Mouse (Mus musculus) kidney, adult 11 months (tissue): ENCODE measurements at regions not wholly inside any gene's neighbourhood (a gene's known extent, or its start where the extent isn't known, plus 50 kb on each side); places are given as distances from the start of the nearest gene placed in this dataset.
"Not testable (repeated sequence)": the region's sequence is repeated elsewhere in the genome, so short reads cannot be mapped to it uniquely, and the experiment has no call there.

Source experiments
- DNase-seq: peaks from one replicate; pipeline ENCODE4 v3.0.0; 2022

DNA sequence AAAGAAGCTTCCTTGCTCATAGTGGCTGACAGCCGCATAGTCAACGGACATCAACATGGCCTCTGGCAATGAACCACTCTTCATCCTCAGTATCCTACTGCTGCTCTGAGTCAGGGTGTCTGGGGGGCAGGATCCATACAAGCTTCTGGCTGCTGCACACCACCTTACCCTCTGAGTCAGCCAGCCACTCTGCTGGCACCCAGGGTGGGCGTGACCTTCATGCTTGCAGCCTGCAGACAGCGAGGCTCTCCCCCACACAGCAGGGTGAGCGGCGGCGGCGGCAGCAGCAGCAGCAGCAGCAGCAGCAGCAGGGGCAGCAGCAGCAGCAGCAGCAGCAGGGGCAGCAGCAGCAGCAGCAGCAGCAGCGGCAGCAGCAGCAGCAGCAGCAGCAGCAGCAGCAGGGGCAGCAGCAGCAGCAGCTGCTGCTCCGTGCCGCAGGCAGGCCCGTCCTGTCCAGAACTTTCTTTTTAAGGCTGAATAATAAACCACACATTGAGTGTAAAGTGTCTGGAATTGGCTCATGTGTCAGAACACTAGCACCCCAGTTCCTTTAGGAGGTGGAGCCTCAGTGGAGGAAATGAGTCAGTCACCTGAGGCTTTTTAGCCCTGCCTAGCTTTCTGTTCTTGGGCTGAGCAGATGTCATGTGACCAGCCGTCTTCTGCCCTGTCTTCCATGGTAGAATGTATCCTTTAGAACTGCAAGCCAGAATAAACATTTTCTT lies 186.3 kb downstream of the 1810013L24Rik start:
- DNase-seq = no peak

DNA sequence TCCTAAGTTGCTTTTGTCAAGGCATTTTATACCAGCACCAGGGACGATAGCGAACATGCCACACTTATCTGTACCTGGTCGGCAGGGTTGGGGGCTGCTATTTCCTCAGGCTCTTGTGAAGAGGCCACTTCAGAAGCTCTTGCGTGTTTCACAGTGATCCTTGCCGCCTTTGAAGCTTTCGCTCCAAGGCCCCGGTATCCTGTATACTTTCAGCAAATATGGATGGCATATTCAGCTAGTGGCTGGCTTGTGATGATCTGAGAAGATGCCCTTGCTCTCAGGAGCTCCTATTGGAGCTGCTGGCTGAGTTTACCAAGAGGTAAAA lies 186.8 kb downstream of the 1810013L24Rik start:
- DNase-seq = no peak

DNA sequence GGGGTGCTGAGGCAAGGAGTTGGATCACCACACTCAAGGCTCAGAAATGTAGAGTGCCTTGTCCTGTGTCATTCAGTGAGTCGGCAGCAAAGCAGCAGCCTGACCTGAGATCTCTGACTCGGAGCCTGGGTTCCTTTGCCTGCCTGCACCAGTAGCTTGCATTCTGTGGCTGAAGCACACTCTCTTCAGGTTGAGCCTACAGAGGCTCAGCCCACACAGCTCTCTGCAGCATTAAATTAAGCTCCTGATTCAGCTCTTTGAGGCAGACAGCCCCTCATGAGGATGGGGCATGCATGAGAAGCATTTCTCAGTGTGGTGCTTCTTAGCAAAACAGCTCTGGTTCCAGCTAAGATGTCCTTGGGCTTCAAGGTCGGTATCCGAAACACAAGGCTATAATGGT lies 200.8 kb downstream of the 1810013L24Rik start:
- no peak for DNase-seq

DNA sequence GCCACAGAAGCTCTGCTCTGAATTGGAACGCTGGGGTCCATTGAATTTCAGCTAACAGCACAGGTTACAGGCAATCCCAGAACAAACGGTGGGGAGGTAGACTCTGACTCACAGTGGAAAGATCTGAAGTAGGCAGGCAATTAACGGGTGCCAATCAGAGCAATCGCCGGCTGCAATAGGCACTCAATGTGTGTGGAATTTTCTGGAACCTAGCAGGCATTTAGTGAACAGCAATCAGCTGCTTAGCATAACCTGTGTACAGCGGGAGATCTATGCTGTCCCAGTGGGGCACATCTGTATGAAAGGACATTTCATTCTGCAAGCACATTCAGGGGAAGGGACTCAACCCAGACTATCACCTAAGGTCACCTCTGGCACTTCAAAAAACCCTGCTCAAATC lies 213.4 kb downstream of the 1810013L24Rik start:
- DNase-seq = no peak

DNA sequence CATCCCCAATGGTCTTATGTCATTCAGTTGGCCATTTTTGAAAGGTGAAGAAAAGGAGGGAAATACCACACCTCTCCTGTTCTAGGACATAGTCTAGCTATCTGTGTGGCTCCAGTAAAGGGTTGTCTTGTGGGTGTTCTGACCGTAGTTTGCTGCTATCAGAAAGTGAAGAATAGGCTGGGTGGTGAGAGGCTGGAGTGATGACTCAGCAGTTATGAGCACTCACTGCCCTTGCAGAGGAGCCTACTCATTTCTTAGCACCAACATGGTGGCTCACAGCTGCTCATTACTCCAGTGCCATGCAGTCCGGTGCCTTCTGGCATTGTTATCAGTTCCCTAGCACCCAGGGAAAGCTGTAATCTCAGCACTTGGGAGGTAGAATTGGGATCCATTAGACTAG lies 217.0 kb downstream of the 1810013L24Rik start:
- no peak for DNase-seq

DNA sequence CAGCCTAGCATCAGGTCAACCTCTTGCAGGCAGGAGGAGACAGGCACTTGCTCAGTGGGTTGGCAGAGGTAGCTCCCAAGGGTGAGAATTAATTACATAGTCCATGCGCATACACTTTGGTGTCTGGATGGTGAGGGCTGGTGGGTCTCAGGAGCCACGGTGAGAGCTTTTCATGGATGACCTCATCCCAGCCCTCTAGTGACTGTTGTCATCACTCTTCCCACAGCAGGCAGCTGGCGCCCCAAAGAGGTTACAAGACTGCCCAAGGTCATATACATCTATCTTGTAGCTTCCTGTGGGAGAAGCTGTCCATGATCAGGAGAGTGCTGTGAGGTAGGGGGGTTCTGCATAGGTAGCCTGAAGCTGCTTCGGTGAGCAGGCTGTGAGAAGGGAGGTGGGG lies 224.5 kb downstream of the 1810013L24Rik start:
- no peak for DNase-seq

DNA sequence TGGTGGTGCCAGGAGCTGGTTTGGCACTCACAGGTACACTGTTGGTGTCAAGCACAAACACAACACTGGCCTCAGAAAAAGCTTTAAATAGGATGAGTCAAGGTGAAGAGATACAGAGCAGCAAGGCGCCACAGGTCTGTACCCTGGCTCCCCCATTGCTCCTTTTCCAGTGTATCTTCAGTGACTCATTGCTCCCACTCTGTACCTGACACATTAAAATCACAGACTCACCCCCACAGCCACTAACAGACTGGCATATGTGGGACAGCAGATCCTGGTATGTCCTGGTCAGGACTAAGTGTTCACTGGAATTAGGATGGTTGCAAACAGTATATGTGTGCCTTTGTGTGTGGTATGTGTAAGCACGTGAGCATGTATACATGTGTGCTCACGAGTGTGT lies 226.5 kb downstream of the 1810013L24Rik start:
- DNase-seq = no peak

DNA sequence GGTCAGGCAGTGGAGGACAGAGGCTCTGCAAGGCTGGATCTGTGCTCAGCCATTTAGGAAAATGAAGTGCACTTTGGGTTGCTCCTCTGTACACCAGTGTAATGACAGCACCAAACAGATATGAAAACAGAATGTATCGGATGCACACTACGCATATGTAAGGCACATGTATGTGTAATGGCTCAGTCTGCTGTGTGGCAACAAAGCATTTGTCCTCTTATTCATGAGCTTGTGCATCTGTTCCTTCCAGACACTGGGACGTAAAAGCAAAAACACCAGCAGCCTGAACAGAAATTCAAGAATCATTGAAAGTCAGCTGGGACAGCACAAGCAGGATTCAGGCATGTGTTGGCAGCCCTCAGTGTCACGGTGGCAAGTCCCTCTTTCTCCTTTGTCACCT lies 241.6 kb downstream of the 1810013L24Rik start:
- DNase-seq = no peak

DNA sequence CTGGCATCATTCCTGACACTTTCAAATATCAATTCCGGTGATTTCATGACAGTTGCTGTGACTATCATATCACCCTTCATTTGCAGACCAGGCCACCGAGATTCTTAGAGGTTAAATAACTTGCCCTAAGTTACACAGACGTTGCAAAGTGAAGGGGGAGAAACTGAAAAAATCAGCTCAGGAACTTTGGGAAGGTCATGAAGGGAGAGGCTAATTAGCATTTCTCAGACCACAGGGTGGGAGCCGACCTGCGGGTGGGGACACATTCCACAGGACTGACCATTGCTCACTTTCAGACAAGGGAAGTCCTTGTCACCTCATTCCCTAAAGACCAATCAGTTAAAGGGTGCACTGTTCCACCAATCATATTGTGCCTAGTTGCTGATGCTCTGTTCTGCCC lies 242.1 kb downstream of the 1810013L24Rik start:
- DNase-seq = not testable (repeated sequence)

DNA sequence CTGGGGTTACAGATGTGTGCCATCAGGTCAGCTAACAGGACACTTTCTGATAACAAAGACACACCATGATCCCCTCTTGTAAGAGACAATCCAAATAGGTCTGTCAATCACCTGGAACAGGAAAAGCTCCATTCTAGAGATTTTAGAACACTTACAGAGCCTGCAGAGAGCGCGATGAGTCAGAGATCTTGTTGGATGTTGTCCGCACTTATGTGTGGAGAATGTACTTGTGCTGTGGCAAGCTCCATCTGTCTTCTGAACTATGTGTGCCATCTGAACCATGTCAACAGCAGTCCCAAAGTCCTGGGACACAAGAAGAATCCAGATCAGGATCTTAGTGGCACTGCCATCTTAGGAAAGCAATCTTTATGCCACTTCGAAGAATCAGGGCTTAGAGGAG lies 244.4 kb downstream of the 1810013L24Rik start:
- no peak for DNase-seq

DNA sequence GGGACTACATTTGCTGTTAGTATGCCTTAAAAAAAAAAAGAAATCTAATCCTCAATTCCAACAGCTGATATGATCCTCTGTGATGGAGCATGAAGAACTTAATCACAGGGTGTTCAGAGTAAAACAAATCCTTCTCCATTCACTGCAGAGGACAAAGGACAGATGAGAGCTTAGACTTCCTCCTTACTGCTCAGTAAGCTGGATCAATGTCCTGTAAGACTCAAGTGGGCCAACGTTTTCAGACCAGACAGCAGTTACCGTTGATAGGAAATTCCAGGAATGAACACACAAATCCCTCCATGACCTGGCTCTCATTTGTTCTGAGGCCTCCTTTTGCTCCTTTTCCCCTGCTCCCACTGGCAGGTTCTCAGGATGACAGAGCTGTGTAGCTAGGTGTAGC lies 247.6 kb downstream of the 1810013L24Rik start:
- DNase-seq = no peak

DNA sequence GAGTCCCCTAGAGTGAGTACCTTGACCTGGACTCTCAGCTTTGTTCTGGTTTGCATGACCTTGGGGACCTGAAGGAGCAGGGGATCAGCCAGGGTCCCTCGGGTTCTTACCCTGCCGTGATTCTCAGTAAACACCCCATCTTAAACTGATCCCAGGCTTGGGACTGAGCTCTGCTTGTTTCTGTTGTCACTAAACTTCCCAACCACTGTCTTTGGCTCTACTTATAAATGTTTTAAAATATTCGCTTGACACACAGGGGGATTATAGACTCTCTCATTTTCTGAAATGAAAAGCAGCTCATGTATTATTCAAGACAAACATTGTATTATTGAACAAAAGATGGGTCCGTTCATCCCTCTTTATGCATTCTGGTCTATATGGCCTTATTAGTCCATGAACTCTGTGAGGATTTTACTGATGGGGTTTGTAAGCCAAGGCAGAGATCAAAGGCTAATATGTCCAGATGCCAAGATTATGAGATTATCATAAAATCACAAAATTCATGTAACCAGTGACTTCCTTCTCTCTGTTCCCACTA lies 248.6 kb downstream of the 1810013L24Rik start:
- no peak for DNase-seq

DNA sequence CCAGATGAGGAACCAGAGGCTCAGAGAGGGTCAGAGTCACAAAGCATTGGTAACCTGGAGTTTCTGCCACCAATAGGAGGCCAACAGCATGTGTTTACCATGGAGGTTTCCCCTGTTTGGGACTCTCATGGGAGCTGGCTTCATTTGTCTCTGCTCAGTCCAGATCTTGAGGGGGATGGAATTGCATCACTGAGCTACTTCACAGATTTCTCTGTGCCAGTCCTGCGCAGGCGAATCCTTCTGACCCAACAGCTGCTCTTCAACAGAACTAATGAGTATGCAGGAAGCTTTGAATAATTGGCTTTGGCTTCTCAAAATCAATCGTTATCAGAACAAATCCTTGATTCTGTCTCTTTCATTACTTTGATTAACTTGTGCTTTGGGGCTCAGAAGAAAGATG lies 253.1 kb downstream of the 1810013L24Rik start:
- no peak for DNase-seq

DNA sequence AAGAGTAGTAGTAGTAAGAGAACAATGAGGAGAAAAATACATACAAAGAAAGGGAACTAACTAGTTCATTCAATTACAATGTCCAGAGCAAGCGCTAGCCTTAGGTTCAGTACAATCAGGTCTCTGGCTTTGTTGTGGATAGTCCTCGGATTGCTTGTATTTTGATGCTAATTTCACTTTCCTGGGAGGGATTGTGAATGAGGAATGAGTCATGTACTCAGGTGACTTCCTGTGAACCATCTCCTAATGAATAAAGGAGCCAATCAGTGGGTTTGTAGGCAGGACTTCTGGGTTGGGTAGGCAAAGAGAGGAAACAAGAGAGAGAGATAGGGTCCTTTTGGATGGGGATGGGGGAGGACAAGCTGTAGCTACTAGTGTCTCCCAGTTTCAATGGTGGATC lies 253.8 kb downstream of the 1810013L24Rik start:
- no peak for DNase-seq

DNA sequence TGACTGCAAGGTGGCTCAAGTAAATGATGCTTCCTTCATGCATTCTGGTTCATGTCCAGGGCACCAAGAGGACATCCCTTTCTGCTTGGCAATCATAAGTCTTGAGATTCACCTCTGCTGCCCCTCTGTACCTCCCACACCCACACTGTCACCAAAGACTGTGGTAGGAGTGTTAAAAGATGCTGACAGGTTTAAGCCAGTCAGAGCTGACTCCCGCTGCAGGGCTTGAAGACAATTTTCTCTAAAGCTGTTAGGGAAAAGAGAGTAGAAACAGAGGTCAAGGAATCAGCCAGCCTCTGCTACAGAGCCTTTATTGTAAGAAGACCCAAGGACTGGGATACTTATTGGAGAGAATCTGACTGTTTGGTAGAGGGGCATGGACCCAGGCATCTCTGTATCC lies 254.7 kb downstream of the 1810013L24Rik start:
- no peak for DNase-seq

DNA sequence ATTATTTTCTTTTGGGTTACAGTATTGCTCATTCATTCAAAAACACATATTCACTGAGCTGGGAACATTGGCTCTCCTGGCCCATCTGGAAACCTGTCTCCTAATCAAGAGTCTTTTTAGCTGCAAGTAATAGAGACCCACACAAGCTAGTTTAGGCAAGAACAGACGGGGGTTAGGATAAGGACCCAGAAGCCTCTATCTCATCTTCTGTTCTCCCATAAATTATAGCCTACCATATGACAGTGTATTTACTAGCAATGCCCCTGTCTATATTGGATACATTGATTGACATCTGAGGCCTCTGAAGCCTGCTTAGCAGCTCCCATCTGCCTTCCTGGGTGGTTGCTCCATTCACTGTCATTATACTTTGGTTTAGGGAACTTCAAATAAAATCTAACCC lies 255.2 kb downstream of the 1810013L24Rik start:
- DNase-seq = no peak

DNA sequence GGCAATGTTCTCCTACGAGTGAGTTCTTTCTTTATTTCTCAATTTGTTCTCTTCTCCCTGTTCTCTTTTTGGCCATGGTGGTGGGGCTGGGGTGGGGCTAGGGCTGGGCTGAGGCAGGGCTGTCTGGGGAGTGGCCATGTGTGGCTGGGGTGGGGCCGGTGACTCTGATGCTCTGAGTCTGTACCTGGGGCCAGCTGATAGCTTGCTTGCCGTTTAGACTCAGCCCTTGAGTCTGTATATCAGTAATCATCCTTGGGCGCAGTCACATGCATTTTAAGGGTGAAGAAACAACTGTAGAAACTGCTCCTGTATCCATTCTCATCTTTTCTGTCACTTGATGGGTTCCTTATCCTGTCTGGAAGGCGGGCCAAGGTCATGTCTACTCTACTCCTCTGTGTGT lies 256.1 kb downstream of the 1810013L24Rik start:
- DNase-seq = no peak

DNA sequence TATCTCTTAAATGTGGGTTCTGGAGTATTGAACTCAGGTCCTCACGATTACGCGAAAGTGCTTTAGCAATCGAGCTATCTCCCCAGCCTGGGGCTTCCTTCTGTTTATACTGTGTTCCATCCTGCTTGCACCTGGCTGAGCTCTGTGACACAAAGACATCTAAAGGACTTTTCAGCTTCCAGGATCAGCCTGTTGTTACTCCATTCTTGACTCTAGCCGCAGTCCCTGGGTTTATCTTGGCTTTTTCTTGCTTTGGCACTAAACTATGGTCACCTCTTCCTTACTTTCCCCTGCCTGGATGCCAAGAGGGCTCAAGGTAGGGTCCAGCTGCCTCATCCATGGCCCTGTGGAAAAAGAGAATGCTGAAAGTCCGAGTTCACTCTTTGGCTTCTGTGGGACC lies 261.9 kb downstream of the 1810013L24Rik start:
- DNase-seq = no peak

DNA sequence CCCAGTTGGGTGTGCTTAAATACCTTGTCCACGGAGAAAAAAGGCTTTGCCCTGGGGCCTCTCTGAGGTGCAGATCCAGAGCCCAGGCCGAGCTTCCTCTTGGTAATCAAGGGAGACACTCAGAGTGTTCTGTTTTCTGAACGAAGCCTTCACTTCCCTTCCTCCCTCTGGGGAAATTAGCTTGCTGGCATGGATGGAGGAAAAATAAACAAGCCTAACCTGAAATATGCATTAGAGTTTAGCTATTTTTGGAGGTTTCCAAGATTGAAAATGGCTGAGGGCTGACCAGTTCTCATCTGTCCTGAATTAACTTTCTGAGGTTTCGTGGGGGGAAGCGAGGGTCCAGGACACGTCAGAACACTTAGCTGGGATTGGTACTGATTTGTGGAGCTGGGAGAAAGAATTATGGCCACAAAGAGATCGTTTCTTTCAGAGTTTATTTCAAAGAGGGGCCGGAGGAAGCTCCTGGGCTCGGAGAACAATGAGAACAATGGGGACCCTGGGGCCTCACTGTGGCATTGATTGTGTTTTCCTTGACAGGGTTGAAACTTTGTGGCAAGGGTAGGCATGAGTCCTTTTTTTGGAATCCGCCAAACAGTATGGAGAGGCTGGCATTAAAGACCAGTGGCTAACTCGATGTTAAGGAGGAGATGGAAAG lies 262.4 kb downstream of the 1810013L24Rik start:
- no peak for DNase-seq

DNA sequence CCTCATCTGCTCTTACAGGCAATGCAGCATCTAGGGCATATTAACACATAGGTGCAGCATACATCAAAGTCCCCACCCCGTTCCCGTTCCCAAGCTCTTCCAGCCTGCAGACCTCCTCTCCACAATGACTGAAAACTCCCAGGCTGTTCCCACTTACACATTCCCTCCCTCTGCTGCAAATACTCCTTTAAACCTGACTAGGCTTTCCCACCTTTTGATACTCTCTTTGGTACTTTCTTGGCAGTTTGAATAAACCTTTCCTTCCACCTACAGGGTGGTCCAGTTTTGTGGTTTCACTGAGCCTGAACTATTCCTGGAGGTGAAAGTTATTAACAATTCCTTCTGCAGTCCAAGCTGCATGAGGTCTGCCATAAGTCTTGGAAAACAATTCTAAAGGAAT lies 263.7 kb downstream of the 1810013L24Rik start:
- no peak for DNase-seq

DNA sequence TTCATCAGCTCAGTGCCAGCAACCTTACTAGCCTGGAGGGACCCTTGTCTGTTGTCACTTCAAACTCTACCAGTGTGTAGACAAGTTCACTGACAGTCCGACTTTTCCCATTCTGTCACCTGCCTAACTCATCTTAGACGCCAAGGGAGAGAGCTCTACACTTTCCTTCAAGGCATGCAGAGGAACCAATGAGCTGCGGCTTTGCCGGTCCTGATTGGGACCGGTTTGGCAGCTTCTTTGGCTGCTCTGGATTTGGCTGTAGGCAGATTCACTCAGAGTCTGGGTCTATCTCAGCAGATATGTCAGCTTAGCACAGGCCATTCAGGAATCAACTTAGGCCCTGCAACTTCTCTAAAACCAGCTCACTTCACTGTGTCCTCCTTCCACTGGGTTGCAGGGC lies 264.3 kb downstream of the 1810013L24Rik start:
- DNase-seq = no peak

DNA sequence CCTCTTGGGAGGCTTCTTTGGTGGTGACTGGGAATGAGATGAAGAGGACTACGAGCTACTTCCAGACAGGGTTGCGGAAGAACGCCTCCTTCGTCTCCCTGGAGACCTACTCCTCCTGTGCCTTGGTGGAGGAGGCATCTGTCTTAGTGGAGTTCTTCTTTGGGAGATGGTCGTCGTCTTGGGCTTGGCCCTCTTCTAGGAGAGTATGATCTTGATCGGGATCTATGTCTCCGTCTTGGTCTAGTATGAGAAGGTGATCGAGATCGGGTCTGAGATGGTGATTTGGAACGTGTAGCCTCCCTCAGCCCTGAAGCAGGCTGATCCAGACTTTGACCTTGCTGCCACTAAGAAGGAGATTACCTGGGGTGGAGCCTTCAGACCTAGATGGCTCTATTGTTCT lies 276.3 kb downstream of the 1810013L24Rik start:
- no peak for DNase-seq

DNA sequence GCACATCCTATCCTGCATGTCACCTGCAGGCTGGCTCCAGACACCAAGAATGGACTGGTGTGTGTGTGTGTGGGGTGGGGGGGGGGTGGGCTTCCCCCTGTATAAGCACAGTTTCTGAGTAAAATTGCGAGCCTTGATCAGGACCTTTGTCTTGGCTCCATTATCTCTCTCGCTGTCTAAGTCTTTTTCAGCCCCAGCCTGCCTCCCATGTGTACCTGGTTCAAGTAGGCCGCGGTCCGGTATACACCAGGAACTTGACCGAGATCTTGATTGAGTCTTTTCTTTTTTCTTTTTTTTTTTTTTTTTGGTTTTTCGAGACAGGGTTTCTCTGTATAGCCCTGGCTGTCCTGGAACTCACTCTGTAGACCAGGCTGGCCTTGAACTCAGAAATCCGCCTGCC lies 276.8 kb downstream of the 1810013L24Rik start:
- not testable (repeated sequence) for DNase-seq

DNA sequence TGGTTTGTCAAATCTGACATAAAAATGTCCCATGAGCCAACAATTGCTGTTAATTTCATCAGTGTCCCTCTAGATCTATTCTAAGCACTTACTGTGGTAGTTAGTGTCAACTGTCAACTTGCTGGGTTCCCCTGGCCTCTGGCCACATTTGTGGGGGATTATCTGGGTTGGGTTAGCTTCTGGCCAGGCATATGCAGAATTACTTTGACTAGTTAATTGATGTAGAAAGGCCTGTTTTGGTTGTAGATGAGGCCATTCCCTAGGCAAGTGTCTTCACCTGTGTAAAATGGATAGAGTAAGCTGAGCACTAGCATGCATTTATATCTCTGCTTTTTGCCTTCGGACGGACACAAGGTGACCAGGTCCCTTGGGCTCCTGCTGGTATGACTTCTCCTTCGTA lies 283.9 kb downstream of the 1810013L24Rik start:
- no peak for DNase-seq

DNA sequence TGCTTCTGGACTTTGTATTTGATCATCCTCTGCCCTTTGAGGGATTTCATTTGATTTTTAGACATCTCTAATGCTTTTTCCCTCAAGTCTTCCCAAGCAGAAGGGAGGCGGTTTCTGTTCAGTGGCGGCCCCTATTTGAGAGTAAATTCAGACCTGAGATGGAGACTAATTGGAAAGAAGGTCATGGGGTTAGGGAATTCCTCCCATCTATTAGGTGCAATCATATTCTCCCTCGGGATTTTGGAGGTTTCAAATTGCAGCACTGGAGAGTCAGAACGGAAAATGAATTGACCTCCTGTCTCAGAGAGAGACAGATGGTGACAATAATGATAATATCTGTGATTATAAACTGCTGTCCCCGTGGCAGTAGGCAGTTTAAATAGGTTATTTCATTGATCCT lies 285.6 kb downstream of the 1810013L24Rik start:
- no peak for DNase-seq
